Mouse (Mus musculus) liver, embryonic 14 days (tissue): ENCODE data around the gene Olfr1351. TPM values are rescaled to one million over a fixed set of nuclear protein-coding genes. Genes with fewer than 3 reads are reported as not detected.

Source experiments
- polyA plus RNA-seq: library from polyadenylated mRNA; depleted of rRNA; stranded (reverse); fragments of >200 nt; gene quantifications from 2 replicates; pipeline ENCODE4 v1.2.3, GENCODE M21; 2012; rRNA removed

Olfr1351 gene
- polyA plus RNA-seq: not detected in 2 replicates

DNA sequence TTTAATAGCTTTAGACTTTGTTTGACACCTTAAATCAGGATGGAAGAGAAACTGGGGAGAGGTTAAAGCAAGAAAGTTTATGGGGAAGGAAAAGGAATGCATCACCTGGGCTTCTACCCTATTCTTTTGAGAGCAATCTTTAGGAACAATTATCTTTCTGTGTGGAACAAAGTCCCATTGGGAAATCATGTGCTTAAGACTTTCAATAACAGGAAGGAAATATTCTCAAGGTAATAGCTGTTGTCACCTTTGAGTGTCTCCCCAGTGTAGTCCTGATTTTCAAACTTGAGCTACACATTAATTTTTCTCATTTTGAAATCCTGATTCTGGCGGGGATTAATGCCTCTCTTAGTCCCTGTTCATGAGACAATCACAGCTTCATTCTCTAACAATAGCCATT, at the start of gene Olfr1351:
Gene Olfr1351 (plus strand): TSS at position 301 of the 400 bp plus-strand sequence.

DNA sequence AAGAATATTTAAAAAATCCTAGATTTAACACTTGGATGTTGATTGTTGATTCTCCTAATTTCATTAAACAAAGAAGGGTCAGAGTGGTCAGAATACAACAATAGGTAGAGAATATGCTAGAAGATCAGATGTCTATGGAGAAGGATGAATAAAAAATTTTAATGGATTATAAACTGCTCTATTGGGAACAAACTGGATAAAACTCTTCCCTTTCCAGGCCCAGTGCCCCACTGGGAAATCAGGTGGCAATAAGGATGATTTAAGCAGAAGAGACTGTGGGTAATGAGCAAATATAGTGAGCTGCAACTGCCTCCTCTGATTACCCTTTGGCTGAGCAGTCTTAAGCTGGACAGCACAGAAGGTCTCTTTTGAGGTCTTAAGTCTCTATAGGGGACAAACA, 49.3 kb upstream of the Olfr1351 start, which contains the start of gene Olfr1353:
Gene Olfr1353 (plus strand): TSS at position 301 of the 400 bp plus-strand sequence.

DNA sequence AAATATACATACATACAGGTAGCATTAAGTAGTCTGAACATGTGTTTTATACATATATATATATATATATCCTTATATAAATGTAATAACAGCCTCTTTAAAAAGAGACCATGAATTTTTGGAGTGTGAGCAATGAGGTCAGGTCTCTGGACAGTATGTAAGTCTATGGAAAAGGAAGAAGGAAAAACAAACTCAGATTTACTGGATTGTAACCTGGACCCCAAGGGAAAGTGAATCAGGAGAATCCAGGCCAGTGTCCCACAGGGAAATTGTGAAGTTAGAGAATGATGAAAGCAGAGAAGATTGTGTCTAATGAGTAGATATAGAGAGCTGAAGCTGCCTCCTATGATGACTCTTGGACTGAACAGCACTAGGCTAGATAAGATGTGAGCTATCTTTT, 31.5 kb upstream of the Olfr1351 start, which contains the start of gene Olfr1352:
Gene Olfr1352 (plus strand): TSS at position 301 of the 400 bp plus-strand sequence.

GRCm38 (mm10) chr10:79028441-79028840, 16.2 kb downstream of the Olfr1351 start, which contains the start of gene Olfr57:
Olfr57 (plus strand) TSS chr10:79028741.

Other genes with a start within 250 kb of the Olfr1351 start
- gene Slc1a6, start 232.0 kb upstream of the Olfr1351 start, polyA plus RNA-seq: 0.19 and 0.20 TPM in 2 replicates
- not detected in 2 replicates for gene Olfr1356, start 160.3 kb upstream of the Olfr1351 start, polyA plus RNA-seq
- gene Olfr1355, start 136.9 kb upstream of the Olfr1351 start, polyA plus RNA-seq: not detected in 2 replicates
- not detected in 2 replicates for gene Olfr1354, start 99.3 kb upstream of the Olfr1351 start, polyA plus RNA-seq
- not detected in 2 replicates for gene Olfr8, start 61.8 kb upstream of the Olfr1351 start, polyA plus RNA-seq
- not detected in 2 replicates for gene Olfr1353, start 49.2 kb upstream of the Olfr1351 start, polyA plus RNA-seq
- gene Olfr1352, start 31.4 kb upstream of the Olfr1351 start, polyA plus RNA-seq: not detected in 2 replicates
- not detected in 2 replicates for gene Olfr57, start 16.3 kb downstream of the Olfr1351 start, polyA plus RNA-seq
- gene 2610008E11Rik, start 85.1 kb downstream of the Olfr1351 start, polyA plus RNA-seq: 1.6 TPM in 2 replicates
- gene Vmn2r80, start 136.3 kb downstream of the Olfr1351 start, polyA plus RNA-seq: not detected in 2 replicates
- not detected in 2 replicates for gene Vmn2r81, start 235.2 kb downstream of the Olfr1351 start, polyA plus RNA-seq